ENCODE assay signal across 16 mouse cellular contexts in the genomic region with DNA sequence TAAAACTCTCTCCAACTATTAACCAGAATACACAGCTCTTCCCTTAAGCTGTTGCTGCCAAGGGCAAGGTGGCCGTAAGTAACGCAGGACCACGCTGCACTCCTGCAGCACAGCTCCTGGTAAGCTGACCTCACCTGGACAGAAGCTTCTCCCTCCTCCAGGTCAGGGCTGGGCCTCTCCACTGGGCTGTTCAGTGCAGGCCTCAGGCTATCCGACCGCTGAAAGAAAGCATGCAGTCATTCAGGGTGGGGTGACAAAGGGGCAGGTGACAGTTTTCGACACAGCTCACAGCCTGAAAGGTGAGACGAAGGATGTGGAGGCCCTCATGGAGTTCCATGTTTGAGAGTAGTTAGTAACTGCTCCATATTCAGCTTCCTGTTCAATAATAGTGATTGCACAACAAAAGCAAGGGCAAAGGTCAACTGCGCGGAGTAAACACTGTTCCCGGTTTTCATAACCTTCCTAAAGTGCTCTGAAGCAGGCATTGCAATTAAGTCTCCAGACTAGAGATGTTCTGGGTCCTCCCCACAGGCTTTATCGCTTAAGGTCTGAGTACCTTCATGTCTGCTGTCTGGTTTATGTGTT. TPM values are rescaled to one million over a fixed set of nuclear protein-coding genes. Genes with fewer than 3 reads are reported as not detected.
DNase-seq lines count a peak whose midpoint lies in the region; ATAC-seq and TF ChIP-seq lines count a peak whose summit lies in the region.
"Had no signal": no experiment of that assay in that cellular context is flagged by ENCODE, and none has a peak within 500 bp of the region (broad histone marks: within the 10 kb centered on the region; RNA-seq: fewer than 3 reads in every experiment).

No protein-coding gene starts in this region.

- H3K36me3 ChIP-seq in kidney, adult 2 months (ENCODE audit: control insufficient read depth, insufficient read depth, low read length), result peaks cover 3% of the 10 kb centered on the region
- H3K36me3 ChIP-seq in liver, embryonic 16.5 days (ENCODE audit: control insufficient read depth, insufficient read depth), result peaks cover 70% of the 10 kb centered on the region
- peaks cover 59% of the 10 kb centered on the region for H3K36me3 ChIP-seq in small intestine, adult 2 months (ENCODE audit: control insufficient read depth, insufficient read depth, low read length)

- H3K9me3 ChIP-seq in liver, embryonic 16.5 days (replicated peaks; ENCODE audit: control insufficient read depth, low read length), result no peaks in the 10 kb centered on the region
- H3K9me3 ChIP-seq: embryonic facial prominence, embryonic 15.5 days; forebrain, embryonic 13.5 days; limb, embryonic 12.5 days had no signal

- H3K4me1 ChIP-seq in kidney, adult 2 months (ENCODE audit: control insufficient read depth, insufficient read depth, low read length), result 0 out of 2 replicates have a peak, but pooled peaks cover 2% of the 10 kb centered on the region
- no peaks in the 10 kb centered on the region; the same call in 1 of the 2 replicates for H3K4me1 ChIP-seq in liver, embryonic 16.5 days (ENCODE audit: control insufficient read depth, low read depth, low read length)
- peaks cover 7% of the 10 kb centered on the region for H3K4me1 ChIP-seq in small intestine, adult 2 months (ENCODE audit: control insufficient read depth, insufficient read depth, insufficient read length, low read length)
- H3K4me1 ChIP-seq: embryonic facial prominence, embryonic 15.5 days; forebrain, embryonic 13.5 days had no signal

- no peak for TF ChIP-seq POLR2A in kidney, adult 2 months (IDR thresholded peaks at IDR 0.05; ENCODE audit: low read depth, low read length)
- TF ChIP-seq POLR2A in small intestine, adult 2 months (IDR thresholded peaks at IDR 0.05; ENCODE audit: low read depth, low read length), result no peak

- TF ChIP-seq CTCF in kidney, adult 2 months (conservative IDR thresholded peaks at IDR 0.05; ENCODE audit: insufficient read depth, insufficient read length, low read depth, low read length), result no peak
- no peak for TF ChIP-seq CTCF in small intestine, adult 2 months (IDR thresholded peaks at IDR 0.05; ENCODE audit: extremely low read depth, insufficient read length, insufficient replicate concordance, low read depth, low read length)

- H3K27me3 ChIP-seq in kidney, adult 2 months (replicated peaks; ENCODE audit: control insufficient read depth, insufficient read depth, low read length), result no peaks in the 10 kb centered on the region
- no peaks in the 10 kb centered on the region for H3K27me3 ChIP-seq in liver, embryonic 16.5 days (ENCODE audit: control insufficient read depth, insufficient read depth, low read depth, low read length)
- H3K27me3 ChIP-seq in small intestine, adult 2 months (ENCODE audit: control insufficient read depth, insufficient read depth, low read length), result no peaks in the 10 kb centered on the region
- H3K27me3 ChIP-seq: embryonic facial prominence, embryonic 15.5 days; forebrain, embryonic 13.5 days; limb, embryonic 12.5 days had no signal

- WGBS in kidney, adult 2 months, result 76% methylated on average over 11 of the region's 11 CpGs
- WGBS in large intestine, adult 2 months, result 34% methylated on average over 11 of the region's 11 CpGs
- 85% methylated on average over 11 of the region's 11 CpGs for WGBS in liver, embryonic 16.5 days (ENCODE audit: insufficient replicate concordance)
- 28% methylated on average over 11 of the region's 11 CpGs for WGBS in small intestine, adult 2 months

- peak; percentile 65 for DNase-seq in kidney, adult 2 months
- DNase-seq in kidney, postnatal 14 days, result no peak
- peak; percentile 60 for DNase-seq in large intestine, adult 2 months (ENCODE audit: low read depth, low spot score)
- DNase-seq in natural killer cell, adult 2 months (ENCODE audit: low spot score in 2 of 2), result no peak
- DNase-seq in left cerebral cortex, adult 11 months (ENCODE audit: low spot score), result no peak
- DNase-seq in B cell, adult 2 months, result no peak
- DNase-seq: cerebellum, adult 11 months; layer of hippocampus, postnatal 36 days; thymus, adult 2 months had no signal

- no peak overlapping the region for H3K27ac ChIP-seq in kidney, adult 2 months (ENCODE audit: insufficient read depth, low read depth, low read length)
- H3K27ac ChIP-seq in liver, embryonic 16.5 days (ENCODE audit: low read length), result peak overlapping the region; percentile 68
- peak overlapping the region; percentile 56 for H3K27ac ChIP-seq in small intestine, adult 2 months (ENCODE audit: insufficient read depth, low read depth, low read length)
- H3K27ac ChIP-seq: embryonic facial prominence, embryonic 15.5 days; forebrain, embryonic 13.5 days; limb, embryonic 12.5 days had no signal

- no peak overlapping the region for H3K4me3 ChIP-seq in kidney, adult 2 months (ENCODE audit: insufficient read depth, low read depth, low read length)
- no peak overlapping the region for H3K4me3 ChIP-seq in liver, embryonic 16.5 days (ENCODE audit: low read depth, low read length)
- no peak overlapping the region for H3K4me3 ChIP-seq in small intestine, adult 2 months (ENCODE audit: low read depth, low read length)
- H3K4me3 ChIP-seq: embryonic facial prominence, embryonic 15.5 days; forebrain, embryonic 13.5 days; limb, embryonic 12.5 days had no signal

- no peak overlapping the region for H3K9ac ChIP-seq in liver, embryonic 16.5 days (ENCODE audit: low read depth, low read length)
- H3K9ac ChIP-seq: embryonic facial prominence, embryonic 15.5 days; forebrain, embryonic 13.5 days; limb, embryonic 12.5 days had no signal

- ATAC-seq in liver, embryonic 16.5 days (ENCODE audit: low read depth), result peak; percentile 83
- ATAC-seq: CD4-positive, CD25-positive, alpha-beta regulatory T cell, adult 4 months; forebrain, embryonic 13.5 days; inflammation-experienced regulatory T-cells, adult 6 months had no signal

- no peak overlapping the region for H3K4me2 ChIP-seq in liver, embryonic 16.5 days (ENCODE audit: low read depth, low read length)
- H3K4me2 ChIP-seq: embryonic facial prominence, embryonic 15.5 days; forebrain, embryonic 13.5 days; limb, embryonic 12.5 days had no signal

RNA-seq across cellular contexts. Expression of a gene that starts 37.9 kb away (rescaled TPM):
- 171 and 204 TPM in 2 replicates for polyA plus RNA-seq in kidney, adult 2 months (2012; rRNA removed)
- 73.3 and 87.2 TPM in 2 replicates for polyA plus RNA-seq in large intestine, adult 2 months (2012; rRNA removed)
- 31.5 and 38.6 TPM in 2 replicates for polyA plus RNA-seq in liver, embryonic 16.5 days (2015; fragmentation: Nextera tagmentation; extraction: Ambion mirVana)
- 28.1 and 62.7 TPM in 2 replicates for polyA plus RNA-seq in small intestine, adult 2 months (2012; rRNA removed)

Comparison
In these comparisons a context has a peak if more than half of its experiments do, and no peak if none do; other contexts are left out.
1. DNase-seq: peak in kidney, adult 2 months (single experiment) and large intestine, adult 2 months (single experiment); none in kidney, postnatal 14 days (single experiment), natural killer cell, adult 2 months (0 of 2), left cerebral cortex, adult 11 months (single experiment) and B cell, adult 2 months (0 of 2).